Mouse (Mus musculus) midbrain, embryonic 16.5 days (tissue): ENCODE results near the gene Grb14. TPM values are rescaled to one million over a fixed set of nuclear protein-coding genes. Genes with fewer than 3 reads are reported as not detected.

Experiments
- ATAC-seq: fragments of 200-750 bp; cut with Nextera tagmentation; 2 replicates; pipeline ENCODE4 v1.8.0; 2017; ENCODE audit warnings: moderate TSS enrichment
- H3K27ac ChIP-seq: fragments of 300-500 bp; sonication (generic); 2 replicates; pipeline ENCODE4 v1.5.1; 2014; ENCODE audit warnings: mild to moderate bottlenecking, low read length, mixed read lengths
- H3K27me3 ChIP-seq: fragments of 300-500 bp; sonication (generic); 2 replicates; pipeline ENCODE4 v1.6.1; 2014; ENCODE audit warnings: low read depth, low read length, mixed read lengths; ENCODE audit not compliant: control insufficient read depth, insufficient read depth
- H3K36me3 ChIP-seq: fragments of 300-500 bp; sonication (generic); 2 replicates; pipeline ENCODE4 v1.6.1; 2014; ENCODE audit warnings: mild to moderate bottlenecking, low read length, moderate library complexity, mixed read lengths; ENCODE audit not compliant: control insufficient read depth, insufficient read depth
- H3K4me1 ChIP-seq: fragments of 300-500 bp; sonication (generic); 2 replicates; pipeline ENCODE4 v1.6.1; 2014; ENCODE audit warnings: mild to moderate bottlenecking, low read length, mixed read lengths; ENCODE audit not compliant: control insufficient read depth, insufficient read depth
- H3K4me2 ChIP-seq: fragments of 300-500 bp; sonication (generic); 2 replicates; pipeline ENCODE4 v1.6.1; 2014; ENCODE audit warnings: mild to moderate bottlenecking, low read length, mixed read lengths
- H3K4me3 ChIP-seq: fragments of 300-500 bp; sonication (generic); 2 replicates; pipeline ENCODE4 v1.5.1; 2014; ENCODE audit warnings: low read depth, mild to moderate bottlenecking, low read length, moderate library complexity, mixed read lengths
- H3K9ac ChIP-seq: fragments of 300-500 bp; sonication (generic); 2 replicates; pipeline ENCODE4 v1.6.1; 2014; ENCODE audit warnings: low read depth, low read length, mixed read lengths
- H3K9me3 ChIP-seq: fragments of 300-500 bp; sonication (generic); replicated peaks from 2 replicates; pipeline ENCODE4 v1.6.1; 2014; ENCODE audit warnings: mild to moderate bottlenecking, low read length, mixed read lengths; ENCODE audit not compliant: control insufficient read depth, poor library complexity, severe bottlenecking
- WGBS: fragments of 180-500 bp; shearing (Covaris S2); extraction: QIAGEN DNeasy Blood & Tissue Kit; methylation state at CpG from one replicate; pipeline ENCODE4 v1.1.7; 2014; 5-methylcytosine and 5-hydroxymethylcytosine counted together
- polyA plus RNA-seq: library from polyadenylated mRNA; unstranded; fragments of >200 nt; fragmentation: Nextera tagmentation; extraction: Ambion mirVana; gene quantifications from 2 replicates; pipeline ENCODE4 v1.2.1, GENCODE M21; 2015

Gene Grb14
- polyA plus RNA-seq, 1 experiment from 2014 or later, result 35.8 TPM

GRCm38 (mm10) chr2:64947484-64947883 is 77.3 kb downstream of the Grb14 start:
- H3K4me3 ChIP-seq, result no peak overlapping the region
- no peak overlapping the region for H3K4me2 ChIP-seq
- H3K9ac ChIP-seq, result no peak overlapping the region
- no peaks in the 10 kb centered on the region for H3K4me1 ChIP-seq
- no peaks in the 10 kb centered on the region for H3K9me3 ChIP-seq
- H3K27me3 ChIP-seq, result no peaks in the 10 kb centered on the region
- no peak overlapping the region for H3K27ac ChIP-seq
- WGBS, result 61% methylated on average over 3 of the region's 3 CpGs
- ATAC-seq, result no peak
- no peaks in the 10 kb centered on the region for H3K36me3 ChIP-seq

- H3K9me3 ChIP-seq, result no peaks in the 10 kb centered on the region
- no peak for ATAC-seq
- H3K4me2 ChIP-seq, result no peak overlapping the region
- H3K36me3 ChIP-seq, result no peaks in the 10 kb centered on the region
- no peak overlapping the region for H3K27ac ChIP-seq
- H3K27me3 ChIP-seq, result no peaks in the 10 kb centered on the region
- no peak overlapping the region for H3K9ac ChIP-seq
- WGBS, result 38% methylated on average over 5 of the region's 5 CpGs
- no peaks in the 10 kb centered on the region for H3K4me1 ChIP-seq
- no peak overlapping the region for H3K4me3 ChIP-seq
These were observed 103.9 kb downstream of the Grb14 start for GRCm38 (mm10) chr2:64920879-64921278.

GRCm38 (mm10) chr2:64915448-64915847 is 109.3 kb downstream of the Grb14 start:
- no peak overlapping the region for H3K4me2 ChIP-seq
- no peak overlapping the region for H3K4me3 ChIP-seq
- 0 out of 2 replicates have a peak overlapping the region, but pooled peaks have one; percentile 49 for H3K27ac ChIP-seq
- no peaks in the 10 kb centered on the region for H3K4me1 ChIP-seq
- no peaks in the 10 kb centered on the region for H3K36me3 ChIP-seq
- H3K9ac ChIP-seq, result peak overlapping the region; percentile 35; the same call in 1 of the 2 replicates
- no peaks in the 10 kb centered on the region for H3K27me3 ChIP-seq
- WGBS, result 38% methylated on average over 6 of the region's 6 CpGs
- ATAC-seq, result peak; percentile 84
- H3K9me3 ChIP-seq, result no peaks in the 10 kb centered on the region

- peak; percentile 83 for ATAC-seq
- no peak overlapping the region for H3K27ac ChIP-seq
- 82% methylated on average over 5 of the region's 5 CpGs for WGBS
- H3K4me2 ChIP-seq, result no peak overlapping the region
- H3K9ac ChIP-seq, result no peak overlapping the region
- H3K27me3 ChIP-seq, result no peaks in the 10 kb centered on the region
- H3K36me3 ChIP-seq, result no peaks in the 10 kb centered on the region
- H3K9me3 ChIP-seq, result no peaks in the 10 kb centered on the region
- H3K4me1 ChIP-seq, result no peaks in the 10 kb centered on the region
- H3K4me3 ChIP-seq, result no peak overlapping the region
These were observed 119.9 kb downstream of the Grb14 start for GRCm38 (mm10) chr2:64904877-64905276.

GRCm38 (mm10) chr2:64897844-64898243 is 126.9 kb downstream of the Grb14 start:
- no peak for ATAC-seq
- Histone ChIP-seq H3K4me1 (no peaks in the 10 kb centered on the region), H3K4me3 (no peak overlapping the region), H3K9me3 (no peaks in the 10 kb centered on the region), H3K36me3 (no peaks in the 10 kb centered on the region), H3K9ac (no peak overlapping the region), H3K4me2 (no peak overlapping the region), H3K27me3 (no peaks in the 10 kb centered on the region), H3K27ac (no peak overlapping the region)
- WGBS, result 78% methylated on average over 5 of the region's 5 CpGs

GRCm38 (mm10) chr2:64893233-64893632 is 131.6 kb downstream of the Grb14 start:
- no peak overlapping the region for H3K9ac ChIP-seq
- H3K36me3 ChIP-seq, result no peaks in the 10 kb centered on the region
- no peak overlapping the region for H3K4me2 ChIP-seq
- no peaks in the 10 kb centered on the region for H3K9me3 ChIP-seq
- no peak for ATAC-seq
- WGBS, result 62% methylated on average over 7 of the region's 7 CpGs
- no peak overlapping the region for H3K4me3 ChIP-seq
- no peaks in the 10 kb centered on the region for H3K4me1 ChIP-seq
- no peaks in the 10 kb centered on the region for H3K27me3 ChIP-seq
- H3K27ac ChIP-seq, result no peak overlapping the region

- Histone ChIP-seq H3K4me3 (no peak overlapping the region), H3K9ac (no peak overlapping the region), H3K27me3 (no peaks in the 10 kb centered on the region), H3K4me1 (peaks cover 13% of the 10 kb centered on the region), H3K9me3 (no peaks in the 10 kb centered on the region), H3K4me2 (0 out of 2 replicates have a peak overlapping the region, but pooled peaks have one; percentile 12), H3K27ac (no peak overlapping the region), H3K36me3 (no peaks in the 10 kb centered on the region)
- WGBS, result 13% methylated on average over 6 of the region's 6 CpGs
- peak; percentile 79 for ATAC-seq
These were observed 137.6 kb downstream of the Grb14 start for GRCm38 (mm10) chr2:64887098-64887757.

- Histone ChIP-seq H3K9me3 (no peaks in the 10 kb centered on the region), H3K9ac (no peak overlapping the region), H3K36me3 (no peaks in the 10 kb centered on the region), H3K27me3 (no peaks in the 10 kb centered on the region), H3K4me3 (no peak overlapping the region), H3K4me2 (no peak overlapping the region), H3K27ac (no peak overlapping the region), H3K4me1 (peaks cover 13% of the 10 kb centered on the region)
- 19% methylated on average over 5 of the region's 5 CpGs for WGBS
- ATAC-seq, result peak; percentile 8
These were observed 139.1 kb downstream of the Grb14 start for GRCm38 (mm10) chr2:64885696-64886095.

- WGBS, result 42% methylated on average over 2 of the region's 2 CpGs
- H3K4me3 ChIP-seq, result no peak overlapping the region
- no peaks in the 10 kb centered on the region; the same call in 1 of the 2 replicates for H3K4me1 ChIP-seq
- no peaks in the 10 kb centered on the region for H3K9me3 ChIP-seq
- 0 out of 2 replicates have a peak overlapping the region, but pooled peaks have one; percentile 42 for H3K27ac ChIP-seq
- peak; percentile 50 for ATAC-seq
- H3K36me3 ChIP-seq, result no peaks in the 10 kb centered on the region
- no peak overlapping the region for H3K9ac ChIP-seq
- H3K4me2 ChIP-seq, result no peak overlapping the region
- H3K27me3 ChIP-seq, result no peaks in the 10 kb centered on the region
These were observed 146.5 kb downstream of the Grb14 start for GRCm38 (mm10) chr2:64878275-64878674.
